Mouse (Mus musculus) megakaryocyte-erythroid progenitor cell, adult 5-6 weeks (primary cell): ENCODE data around the gene Kirrel3. TPM values are rescaled to one million over a fixed set of nuclear protein-coding genes. Genes with fewer than 3 reads are reported as not detected.

Source experiments
- ATAC-seq: replicated peaks from 2 replicates; pipeline ENCODE4 v1.8.0; 2016; ENCODE audit warnings: mild to moderate bottlenecking, inconsistent platforms; ENCODE audit not compliant: severe bottlenecking, poor library complexity, low FRiP score, low TSS enrichment
- total RNA-seq, 2 experiments: library from RNA; stranded (forward) in 1 of 2; stranded (reverse) in 1 of 2; fragments of 200-1000, 215-1000 nt in 1 of 2; fragments of >200 nt in 1 of 2; fragmentation: Nextera tagmentation in 1 of 2; gene quantifications; 2 replicates each; pipeline ENCODE4 v1.2.3; 2014 to 2017

Kirrel3 gene
- total RNA-seq, 2 experiments from 2014 or later: not detected

- ATAC-seq: no peak
Measured at GRCm38 (mm10) chr9:34956512-34956911, 470.8 kb downstream of the Kirrel3 start.

- ATAC-seq: no peak
Measured at GRCm38 (mm10) chr9:34957691-34958090, 472.0 kb downstream of the Kirrel3 start.

DNA sequence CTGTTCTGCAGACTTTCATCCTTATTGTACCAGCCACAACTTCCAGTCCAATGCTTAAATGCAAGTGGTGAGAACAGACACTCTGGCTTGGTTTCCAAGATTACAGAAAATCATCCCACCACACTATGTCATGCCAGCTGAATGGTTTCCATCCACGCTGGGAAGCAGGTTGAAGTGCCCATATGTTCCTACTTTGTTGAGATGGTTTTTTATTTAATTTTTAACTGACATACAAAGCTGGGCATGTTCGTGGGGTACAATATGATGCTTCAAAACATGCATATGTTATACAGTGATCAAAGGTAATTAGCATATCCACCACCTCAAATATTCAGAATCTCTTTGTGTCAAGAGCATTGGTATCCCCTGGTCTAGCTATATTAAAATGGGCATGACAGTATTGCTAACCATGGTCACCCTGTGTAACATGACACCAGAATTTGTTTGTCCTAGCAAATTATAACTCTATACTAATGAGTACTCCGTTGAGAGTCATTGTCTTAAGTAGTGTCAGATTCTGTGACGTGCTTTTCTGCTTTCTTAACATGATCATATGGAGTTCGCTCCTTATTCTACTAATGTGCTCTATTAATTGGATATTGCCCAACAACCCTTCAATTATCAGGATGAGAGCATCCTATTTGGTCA lies 472.6 kb downstream of the Kirrel3 start:
- ATAC-seq: no peak

- ATAC-seq: peak; percentile 44; the same call in 1 of the 2 replicates
Measured at GRCm38 (mm10) chr9:34960736-34961135, 475.0 kb downstream of the Kirrel3 start.

DNA sequence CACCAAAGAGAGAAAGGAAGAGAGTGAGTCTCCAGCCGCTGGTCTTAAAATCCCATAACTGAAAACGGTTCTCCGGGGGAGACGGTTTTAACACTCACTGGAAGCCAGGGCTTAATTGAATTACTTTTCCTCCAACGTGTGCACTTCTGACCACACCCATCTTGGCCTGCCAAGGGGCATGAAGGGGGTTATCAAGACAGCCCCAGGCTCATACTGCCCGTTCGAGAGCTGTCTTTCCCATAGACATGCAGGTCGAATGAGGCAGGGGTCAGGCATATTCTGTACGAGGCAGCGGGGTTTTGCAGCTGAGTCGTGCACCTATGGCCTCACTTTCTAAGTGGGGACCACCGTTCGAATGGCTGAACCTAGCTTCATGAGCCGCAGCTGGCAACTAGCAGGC lies 475.5 kb downstream of the Kirrel3 start:
- no peak for ATAC-seq

DNA sequence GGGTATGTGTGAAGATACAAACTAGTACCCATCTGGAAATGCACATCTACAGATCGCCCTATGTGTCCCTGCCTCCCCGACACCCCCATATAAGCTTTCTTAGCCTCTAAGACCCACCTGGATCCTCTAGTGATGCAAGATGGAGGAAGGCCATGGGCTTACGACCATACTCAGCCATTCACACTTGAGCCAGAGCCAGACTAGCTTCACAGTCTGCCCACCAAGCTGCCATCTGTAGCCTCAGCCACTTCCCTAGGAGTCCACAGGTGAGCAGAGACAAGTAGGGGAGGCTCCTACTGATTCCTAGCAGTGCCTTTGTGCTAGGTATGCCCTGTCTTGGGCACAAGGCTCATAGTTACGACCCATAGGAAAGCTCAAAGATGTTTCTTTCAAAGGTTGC lies 476.6 kb downstream of the Kirrel3 start:
- no peak for ATAC-seq

GRCm38 (mm10) chr9:34963593-34963992 lies 477.9 kb downstream of the Kirrel3 start:
- no peak for ATAC-seq

DNA sequence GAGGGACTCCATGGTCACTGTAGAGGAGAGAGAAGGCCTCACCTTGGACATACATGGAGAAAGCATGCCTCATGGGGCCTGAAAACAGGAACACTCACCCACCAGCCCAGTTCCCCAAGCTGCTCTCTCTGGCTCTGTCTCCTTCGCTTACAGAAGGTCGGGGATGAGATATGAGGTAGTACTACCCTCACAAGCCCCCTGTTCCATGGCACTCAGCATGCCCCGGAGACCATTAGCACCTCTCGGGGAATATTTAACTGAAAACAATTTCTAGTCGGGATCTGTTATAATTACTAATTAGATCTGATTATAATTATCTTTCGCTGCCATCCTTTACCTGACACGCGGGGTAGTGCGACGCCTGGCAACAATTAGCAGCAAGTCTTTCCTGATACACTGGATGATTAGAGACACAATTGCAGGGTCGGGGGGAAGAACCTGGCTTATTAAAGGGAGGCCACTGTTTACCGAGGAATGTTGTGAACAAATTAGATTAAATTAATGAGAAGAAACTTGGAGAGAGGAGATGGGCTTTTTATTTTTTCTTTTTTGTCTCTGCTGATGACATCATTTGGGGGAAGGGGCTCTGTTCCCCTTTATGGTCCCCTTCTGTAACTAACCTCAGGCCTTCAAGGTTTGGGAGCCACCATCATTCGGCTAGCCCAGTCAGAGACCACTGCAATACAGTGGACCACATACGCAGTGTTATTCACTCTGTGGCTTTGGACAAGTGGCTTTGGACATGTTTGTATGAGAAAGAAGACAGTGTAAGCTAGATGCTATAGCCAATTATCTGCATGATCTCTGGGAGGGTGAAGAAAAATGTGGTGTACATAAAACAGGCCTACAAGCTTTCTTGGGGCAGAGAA lies 478.7 kb downstream of the Kirrel3 start:
- no peak for ATAC-seq

DNA sequence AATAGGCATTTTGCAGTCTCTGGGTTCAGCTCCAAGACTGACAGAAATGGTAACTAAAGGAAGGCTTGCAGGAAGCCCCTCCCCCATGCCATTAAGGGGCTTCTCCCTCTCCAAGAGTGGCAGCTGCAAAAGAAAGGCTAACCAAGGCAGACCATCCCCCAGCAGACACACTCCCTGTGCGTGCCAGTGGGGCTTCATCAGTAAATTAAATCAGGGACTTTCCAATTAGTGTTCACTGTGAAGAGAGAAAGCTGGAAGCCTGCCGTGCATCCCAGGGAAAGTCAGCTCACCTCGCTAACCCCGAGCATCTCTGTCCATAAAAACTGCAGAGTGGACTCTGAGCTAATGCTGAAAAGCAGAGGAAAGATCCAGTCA lies 479.3 kb downstream of the Kirrel3 start:
- ATAC-seq: no peak

GRCm38 (mm10) chr9:34967772-34968171 lies 482.1 kb downstream of the Kirrel3 start:
- no peak for ATAC-seq

- no peak for ATAC-seq
Measured at GRCm38 (mm10) chr9:34969881-34970490, 484.3 kb downstream of the Kirrel3 start.

DNA sequence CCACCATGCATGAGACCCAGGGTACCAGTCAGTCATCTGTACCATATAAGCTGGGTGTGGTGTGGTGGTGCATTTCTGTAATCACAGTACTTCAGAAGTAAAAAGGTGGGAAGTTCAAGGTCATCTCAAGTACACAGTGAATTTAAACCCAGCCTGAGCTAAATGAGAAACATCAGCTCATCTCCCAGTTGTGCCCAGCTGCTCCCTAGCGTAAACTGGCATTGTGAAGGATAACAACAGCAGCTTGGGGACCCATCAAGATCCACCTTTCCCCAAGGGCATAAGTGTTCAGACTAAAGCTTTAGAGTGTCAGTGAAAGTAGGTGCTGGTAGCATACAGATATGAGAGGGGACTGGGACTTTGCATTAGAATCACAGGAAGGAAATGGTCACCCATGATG lies 488.6 kb downstream of the Kirrel3 start:
- no peak for ATAC-seq

- ATAC-seq: no peak
Measured at GRCm38 (mm10) chr9:34975245-34975644, 489.6 kb downstream of the Kirrel3 start.

DNA sequence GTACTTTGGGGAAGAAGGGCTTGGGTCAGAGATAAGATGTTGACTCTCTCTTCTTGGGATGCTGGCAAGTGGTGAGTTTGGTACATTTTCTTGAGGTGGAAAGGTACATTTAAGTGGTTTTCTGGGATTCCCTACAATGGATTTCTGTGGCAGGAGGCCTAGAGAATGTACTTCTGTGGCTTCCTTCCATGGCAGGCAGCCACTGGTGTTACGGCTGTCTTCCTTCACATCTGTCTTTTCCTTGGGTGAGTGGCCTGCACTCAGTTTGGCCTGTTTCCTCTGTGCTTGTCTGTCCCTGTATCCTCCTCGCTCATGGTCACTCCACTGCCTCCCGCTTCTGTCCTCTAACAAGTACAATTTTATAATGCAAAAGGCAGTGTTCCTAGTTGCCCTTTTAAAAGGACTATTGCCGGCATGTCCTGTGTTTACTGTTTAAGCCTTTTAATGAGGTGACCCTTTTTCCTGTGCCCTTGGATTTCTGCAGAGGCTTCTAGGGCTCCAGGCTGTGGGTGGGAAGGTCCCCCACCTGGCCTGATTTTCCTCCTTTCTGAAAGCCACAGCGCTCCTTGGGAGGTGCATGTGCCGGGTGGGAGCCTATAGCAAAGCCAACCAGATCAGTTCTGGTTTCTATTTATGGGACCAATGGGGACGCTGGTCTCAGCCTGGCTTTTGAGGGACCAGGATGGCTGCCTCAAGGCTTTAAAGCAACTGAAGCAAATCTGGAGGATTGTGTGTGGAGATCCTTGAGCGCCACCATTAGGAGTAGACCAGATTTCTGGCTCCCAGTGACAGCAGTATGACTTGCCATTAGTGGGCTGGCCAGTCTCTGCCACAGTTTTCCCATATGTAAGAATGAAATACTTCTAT lies 491.1 kb downstream of the Kirrel3 start:
- ATAC-seq: no peak

DNA sequence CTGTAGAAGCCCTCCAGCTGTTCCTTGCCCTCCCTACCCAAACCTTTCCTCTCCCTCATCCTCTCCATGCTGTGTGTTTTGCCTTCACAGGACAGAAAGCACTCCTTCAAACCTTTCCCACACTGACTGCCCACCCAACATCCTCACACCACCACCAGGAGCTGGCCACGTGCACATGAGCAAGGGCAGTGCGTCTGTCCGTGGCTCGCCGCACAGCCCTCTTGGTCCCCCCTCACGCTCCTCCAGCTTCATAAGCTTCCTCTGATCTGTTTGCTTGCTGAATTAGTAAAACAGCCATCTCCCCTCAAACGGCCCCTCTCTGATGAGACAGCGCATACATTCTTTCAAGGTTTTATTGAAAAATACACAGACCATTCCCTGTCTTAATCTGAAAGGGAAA lies 492.0 kb downstream of the Kirrel3 start:
- no peak for ATAC-seq

DNA sequence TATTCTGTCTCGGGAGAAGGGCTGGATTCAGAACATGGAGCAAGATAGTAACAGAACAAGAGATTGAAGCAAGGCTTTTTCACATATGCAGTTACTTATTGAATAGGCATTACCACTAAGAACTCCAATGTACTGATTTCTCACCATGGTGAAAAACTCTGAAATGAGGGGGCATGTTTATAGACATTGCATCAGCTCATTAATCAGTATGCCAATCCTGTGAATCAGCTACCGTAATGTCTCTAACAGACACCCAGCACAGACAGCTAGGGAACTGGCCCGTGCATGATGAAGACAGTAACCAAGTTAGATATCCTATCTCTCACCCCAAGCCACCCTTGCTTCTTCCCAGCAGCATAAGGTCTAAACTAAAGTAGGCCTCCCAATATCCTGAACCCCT lies 492.5 kb downstream of the Kirrel3 start:
- ATAC-seq: no peak

DNA sequence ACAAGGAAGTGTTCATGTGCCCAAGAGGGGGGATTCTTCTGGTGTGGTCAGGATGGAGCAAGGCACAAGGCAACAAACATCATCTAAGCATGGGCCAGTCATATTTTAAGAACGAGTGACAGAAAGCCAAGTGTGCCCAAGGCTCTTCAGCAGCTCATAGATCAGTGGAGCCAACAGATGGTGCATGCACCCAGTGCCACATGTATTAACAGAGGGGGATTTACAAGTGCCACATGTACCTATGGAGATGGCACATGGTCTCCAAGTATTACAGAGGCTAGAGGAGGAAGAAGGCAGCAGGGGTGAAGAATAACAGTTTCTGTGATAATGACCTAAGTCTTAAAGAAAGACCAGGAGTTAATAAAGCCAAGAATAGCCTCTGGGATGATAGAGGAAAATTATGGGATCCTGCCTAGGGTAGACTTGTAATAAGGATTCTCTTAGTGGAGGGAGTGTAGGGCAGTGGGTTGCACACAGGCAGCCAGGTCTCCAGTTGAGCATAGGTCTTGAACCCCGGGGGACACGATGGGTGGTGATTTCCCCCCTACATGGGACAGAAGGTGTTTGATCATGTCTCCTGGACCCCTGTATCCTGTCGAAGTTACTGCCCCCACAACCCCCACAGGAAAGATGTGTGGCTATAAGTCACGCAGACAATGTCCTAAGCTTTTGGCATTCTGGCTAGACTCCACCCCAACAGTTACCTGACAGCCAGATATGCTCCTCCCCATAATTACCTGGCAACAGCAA lies 495.0 kb downstream of the Kirrel3 start:
- ATAC-seq: no peak

DNA sequence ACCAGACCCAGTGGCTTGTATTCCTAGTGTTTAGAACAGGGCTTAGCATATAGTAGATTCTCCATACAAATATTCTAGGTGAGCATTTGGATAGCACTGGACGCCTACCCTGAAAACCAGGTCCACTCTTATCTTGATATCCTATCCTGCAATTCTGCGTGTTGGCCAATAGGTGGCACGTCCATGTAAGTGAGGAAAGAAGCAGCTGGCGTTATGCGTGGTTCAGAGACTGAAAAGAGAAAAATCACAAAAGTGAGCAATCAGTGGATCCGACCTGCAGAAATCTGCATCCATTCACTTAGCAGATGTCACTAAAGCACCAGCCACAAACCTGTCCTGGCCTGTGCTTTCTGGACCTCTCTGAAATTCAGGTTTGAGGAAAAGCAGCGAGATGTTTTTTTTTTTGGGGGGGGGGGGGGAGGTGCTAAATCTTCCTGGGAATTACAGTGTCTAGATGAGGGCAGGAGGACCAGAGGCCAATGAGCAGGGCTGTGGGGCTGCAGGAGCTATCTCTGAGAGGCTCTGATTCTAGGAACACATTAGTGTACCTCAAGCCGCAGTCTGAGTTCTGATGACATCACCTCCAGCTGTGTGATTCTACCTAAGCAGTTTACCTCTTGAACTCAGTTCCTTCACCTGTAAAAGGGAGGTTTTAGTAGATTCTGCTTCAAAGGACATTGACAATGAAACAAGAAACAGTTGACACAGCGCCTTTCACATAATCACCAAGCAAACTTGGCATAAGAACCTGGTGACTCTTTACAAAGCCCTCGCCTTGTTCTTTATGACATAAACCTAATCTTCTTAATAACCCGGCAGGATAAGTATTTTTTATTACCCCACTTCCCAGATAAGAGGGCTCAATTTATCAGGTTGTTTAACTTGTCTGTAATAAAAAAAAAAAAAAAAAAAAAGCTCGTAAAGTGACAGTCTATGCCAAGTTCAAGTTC lies 498.1 kb downstream of the Kirrel3 start:
- peak; percentile 63; the same call in 1 of the 2 replicates for ATAC-seq
